Mouse (Mus musculus): ENCODE measurements around the gene Ccdc124. TPM values are rescaled to one million over a fixed set of nuclear protein-coding genes. Genes with fewer than 3 reads are reported as not detected.
A peak's percentile ranks its signal among the peaks of the same experiment; 100 is the strongest.

The Ccdc124 gene
- polyA plus RNA-seq, 1 experiment from 2014 or later = 113 TPM

DNA sequence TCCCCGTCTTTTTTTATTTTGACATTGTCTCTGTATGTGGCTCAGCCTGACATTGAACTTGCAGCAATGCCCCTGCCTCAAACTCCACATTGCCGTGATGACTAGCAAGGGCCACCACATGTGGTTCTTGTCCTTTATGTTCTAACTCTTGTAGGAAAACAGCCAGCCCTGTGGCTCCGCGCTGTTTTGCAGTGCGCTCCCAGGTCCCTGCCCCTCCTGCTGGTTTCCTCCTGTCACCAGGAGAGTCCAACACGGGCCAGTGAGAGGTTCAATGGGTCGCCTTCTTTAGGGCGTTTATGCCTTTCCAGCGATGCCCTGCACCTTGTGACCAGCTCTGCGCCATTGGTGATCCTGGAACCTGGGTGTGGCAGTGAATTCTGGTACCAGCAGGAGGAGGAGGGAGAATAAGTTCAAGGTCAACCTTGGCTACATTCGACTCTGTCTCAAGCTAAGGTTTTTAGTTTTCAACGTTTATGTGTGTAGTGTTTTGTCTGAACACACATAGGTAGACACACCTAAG is 7.7 kb downstream of the Ccdc124 start:
- Histone ChIP-seq H3K9ac (peak overlapping the region; percentile 59), H3K27me3 (peaks cover 31% of the 10 kb centered on the region), H3K36me3 (peaks cover 12% of the 10 kb centered on the region), H3K4me3 (peak overlapping the region; percentile 51), H3K9me3 (no peaks in the 10 kb centered on the region), H3K4me2 (replicated peaks) (peak overlapping the region; percentile 96), H3K4me1 (peaks cover 51% of the 10 kb centered on the region), H3K27ac (peak overlapping the region; percentile 84)
- 7% methylated on average over 12 of the region's 12 CpGs for WGBS
- ATAC-seq (ENCODE audit: low FRiP score, low read depth) = peak; percentile 13; the same call in 1 of the 2 replicates

- ATAC-seq (ENCODE audit: low FRiP score, low read depth) = peak; percentile 92
- Histone ChIP-seq H3K27ac (peak overlapping the region; percentile 84), H3K4me3 (peak overlapping the region; percentile 51), H3K36me3 (peaks cover 12% of the 10 kb centered on the region), H3K27me3 (peaks cover 31% of the 10 kb centered on the region), H3K9me3 (no peaks in the 10 kb centered on the region), H3K4me1 (peaks cover 51% of the 10 kb centered on the region), H3K4me2 (replicated peaks) (peak overlapping the region; percentile 96), H3K9ac (peak overlapping the region; percentile 70)
- WGBS = under 1% methylated on average over 46 of the region's 46 CpGs
Observed at GRCm38 (mm10) chr8:70865350-70866000, 8.3 kb downstream of the Ccdc124 start.

- Histone ChIP-seq H3K36me3 (peaks cover 12% of the 10 kb centered on the region), H3K27ac (peak overlapping the region; percentile 70), H3K9me3 (no peaks in the 10 kb centered on the region), H3K9ac (peak overlapping the region; percentile 70), H3K4me3 (peak overlapping the region; percentile 51), H3K4me1 (peaks cover 51% of the 10 kb centered on the region), H3K27me3 (peaks cover 31% of the 10 kb centered on the region), H3K4me2 (replicated peaks) (peak overlapping the region; percentile 96)
- WGBS = 3% methylated on average over 24 of the region's 24 CpGs
- peak; percentile 4 for ATAC-seq (ENCODE audit: low FRiP score, low read depth)
Observed at GRCm38 (mm10) chr8:70864712-70865221, 9.0 kb downstream of the Ccdc124 start.

- Histone ChIP-seq H3K27me3 (peaks cover 31% of the 10 kb centered on the region), H3K27ac (0 out of 2 replicates have a peak overlapping the region, but pooled peaks have one; percentile 70), H3K4me1 (peaks cover 48% of the 10 kb centered on the region), H3K9me3 (no peaks in the 10 kb centered on the region), H3K36me3 (peaks cover 12% of the 10 kb centered on the region), H3K4me3 (peak overlapping the region; percentile 51), H3K4me2 (replicated peaks) (peak overlapping the region; percentile 96), H3K9ac (peak overlapping the region; percentile 70)
- WGBS = under 1% methylated on average over 46 of the region's 46 CpGs
- ATAC-seq (ENCODE audit: low FRiP score, low read depth) = no peak
Observed at GRCm38 (mm10) chr8:70863956-70864711, 9.6 kb downstream of the Ccdc124 start.

DNA sequence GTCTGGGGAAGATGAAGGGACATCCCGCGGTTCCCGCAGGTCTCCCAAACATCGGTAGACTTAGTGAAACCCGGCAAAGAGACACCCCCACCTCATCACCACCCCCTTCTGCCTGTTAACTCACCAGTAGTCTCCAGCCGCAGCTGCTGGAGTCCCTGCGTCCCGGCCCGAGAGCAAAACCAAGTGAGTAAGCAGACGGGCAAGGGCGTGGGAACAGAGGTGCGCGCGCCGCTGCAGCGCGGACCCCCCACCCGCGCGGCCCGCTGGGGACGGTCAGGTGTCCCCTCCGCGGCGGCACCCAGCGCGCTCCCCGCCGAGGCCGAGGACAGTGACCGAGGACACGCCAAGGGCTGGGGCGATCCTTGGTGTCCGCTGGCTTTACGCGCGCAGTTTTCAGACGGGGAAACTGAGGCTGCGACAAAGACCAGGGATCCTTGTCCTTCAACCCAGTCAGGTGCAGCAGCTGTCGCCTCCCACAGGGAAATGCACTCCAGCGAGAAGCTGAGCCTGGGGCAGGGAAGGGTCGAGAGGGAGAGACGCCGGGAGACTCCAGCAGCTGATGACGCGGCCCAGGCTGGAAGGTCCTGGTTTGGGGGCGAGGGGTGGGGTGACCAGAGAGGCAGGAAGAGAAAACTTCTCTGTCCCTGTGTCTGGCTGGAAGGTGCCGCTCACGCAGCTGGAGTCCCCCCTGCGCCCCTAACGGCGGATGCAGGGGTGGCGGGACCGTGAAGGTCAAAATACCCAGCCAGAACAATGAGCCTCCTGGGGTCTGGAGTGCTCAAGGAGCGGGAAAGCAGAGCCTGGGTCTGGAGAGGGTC is 10.7 kb downstream of the Ccdc124 start, which contains the start of gene Kcnn1:
Gene Kcnn1 (minus strand): TSS at position 435 of the 818 bp plus-strand sequence.
- Histone ChIP-seq H3K27me3 (peaks cover 31% of the 10 kb centered on the region), H3K4me1 (peaks cover 43% of the 10 kb centered on the region), H3K36me3 (peaks cover 4% of the 10 kb centered on the region), H3K9me3 (no peaks in the 10 kb centered on the region), H3K27ac (no peak within 1 kb of the TSS), H3K4me3 (peak within 1 kb of the TSS; percentile 51), H3K4me2 (replicated peaks) (peak within 1 kb of the TSS; percentile 96), H3K9ac (peak within 1 kb of the TSS; percentile 70)
- under 1% methylated on average over 55 of the region's 55 CpGs for WGBS
- no peak for ATAC-seq (ENCODE audit: low FRiP score, low read depth)

DNA sequence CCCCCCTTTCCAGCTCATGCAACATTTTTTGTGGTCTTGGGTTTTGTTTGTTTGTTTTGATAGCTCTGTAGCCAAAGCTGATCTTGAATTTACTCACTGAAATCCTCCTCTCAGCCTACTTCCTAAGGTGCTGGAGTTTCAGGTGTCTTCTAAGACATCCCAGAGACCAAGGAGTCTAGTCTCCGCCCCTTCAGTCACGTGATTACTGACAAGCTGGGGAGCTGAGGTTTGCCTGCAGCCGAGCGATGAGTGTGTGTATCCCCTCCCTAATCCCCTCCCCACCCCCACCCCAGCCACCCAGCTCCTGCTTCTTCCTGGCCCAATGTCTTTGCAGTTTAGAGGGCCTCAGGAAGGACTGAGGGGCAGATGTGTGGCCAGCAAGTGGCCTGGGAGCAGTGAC is 16.2 kb downstream of the Ccdc124 start:
- no peaks in the 10 kb centered on the region for H3K9me3 ChIP-seq
- peak overlapping the region; percentile 39; the same call in 1 of the 2 replicates for H3K27ac ChIP-seq

GRCm38 (mm10) chr8:70856541-70857197 is 17.1 kb downstream of the Ccdc124 start:
- H3K4me2 ChIP-seq (replicated peaks) = peak overlapping the region; percentile 85

More for the DNA sequence above, 16.2 kb downstream of the Ccdc124 start:
- ATAC-seq (ENCODE audit: low FRiP score, low read depth) = no peak
- H3K4me2 ChIP-seq (replicated peaks) = peak overlapping the region; percentile 85
- peaks cover 4% of the 10 kb centered on the region; the same call in 1 of the 2 replicates for H3K36me3 ChIP-seq
- peak overlapping the region; percentile 54 for H3K4me3 ChIP-seq
- 14% methylated on average over 4 of the region's 4 CpGs for WGBS
- H3K4me1 ChIP-seq = peaks cover 31% of the 10 kb centered on the region
- H3K27me3 ChIP-seq = peaks cover 14% of the 10 kb centered on the region
- 0 out of 2 replicates have a peak overlapping the region, but pooled peaks have one; percentile 73 for H3K9ac ChIP-seq

DNA sequence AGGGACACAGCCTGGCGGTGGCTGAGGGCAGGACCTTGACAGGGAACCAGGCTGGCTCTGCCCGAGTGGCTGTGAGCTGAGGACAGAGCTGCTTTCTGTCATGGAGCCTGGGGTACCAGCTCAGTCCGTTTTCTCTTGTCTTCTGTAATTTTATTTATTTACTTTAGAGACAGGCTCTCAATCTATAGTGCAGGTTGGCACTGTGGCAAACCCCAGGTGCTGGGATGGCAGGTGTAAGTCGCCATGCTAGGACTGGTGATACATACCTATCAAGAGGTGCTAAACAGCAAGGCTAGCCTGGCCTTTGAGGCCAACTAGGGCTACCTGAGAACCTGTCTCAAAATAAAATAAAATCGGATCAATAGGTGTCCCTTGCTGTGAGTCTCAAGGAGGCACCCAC is 17.7 kb downstream of the Ccdc124 start:
- H3K4me1 ChIP-seq = peaks cover 40% of the 10 kb centered on the region
- ATAC-seq (ENCODE audit: low FRiP score, low read depth) = no peak
- no peak overlapping the region for H3K27ac ChIP-seq
- H3K9me3 ChIP-seq = no peaks in the 10 kb centered on the region
- H3K9ac ChIP-seq = no peak overlapping the region; the same call in 1 of the 2 replicates
- peaks cover 6% of the 10 kb centered on the region; the same call in 1 of the 2 replicates for H3K36me3 ChIP-seq
- H3K27me3 ChIP-seq = no peaks in the 10 kb centered on the region
- H3K4me3 ChIP-seq = peak overlapping the region; percentile 54; the same call in 1 of the 2 replicates
- WGBS = 64% methylated on average over 5 of the region's 5 CpGs
- peak overlapping the region; percentile 85 for H3K4me2 ChIP-seq (replicated peaks)

More at GRCm38 (mm10) chr8:70856541-70857197, 17.1 kb downstream of the Ccdc124 start:
- peak overlapping the region; percentile 54 for H3K4me3 ChIP-seq
- H3K4me1 ChIP-seq = peaks cover 36% of the 10 kb centered on the region
- H3K36me3 ChIP-seq = peaks cover 6% of the 10 kb centered on the region; the same call in 1 of the 2 replicates
- no peaks in the 10 kb centered on the region for H3K9me3 ChIP-seq
- H3K27ac ChIP-seq = no peak overlapping the region
- H3K9ac ChIP-seq = peak overlapping the region; percentile 73
- H3K27me3 ChIP-seq = peaks cover 5% of the 10 kb centered on the region
- ATAC-seq (ENCODE audit: low FRiP score, low read depth) = peak; percentile 72
- WGBS = 7% methylated on average over 33 of the region's 33 CpGs

GRCm38 (mm10) chr8:70853863-70854262 is 19.9 kb downstream of the Ccdc124 start:
- WGBS = 85% methylated on average over 2 of the region's 2 CpGs
- H3K36me3 ChIP-seq = peaks cover 6% of the 10 kb centered on the region; the same call in 1 of the 2 replicates
- no peak overlapping the region for H3K9ac ChIP-seq
- no peaks in the 10 kb centered on the region for H3K27me3 ChIP-seq
- H3K4me1 ChIP-seq = peaks cover 40% of the 10 kb centered on the region
- no peak for ATAC-seq (ENCODE audit: low FRiP score, low read depth)
- H3K4me3 ChIP-seq = no peak overlapping the region
- H3K27ac ChIP-seq = no peak overlapping the region
- H3K9me3 ChIP-seq = no peaks in the 10 kb centered on the region
- no peak overlapping the region for H3K4me2 ChIP-seq (replicated peaks)

DNA sequence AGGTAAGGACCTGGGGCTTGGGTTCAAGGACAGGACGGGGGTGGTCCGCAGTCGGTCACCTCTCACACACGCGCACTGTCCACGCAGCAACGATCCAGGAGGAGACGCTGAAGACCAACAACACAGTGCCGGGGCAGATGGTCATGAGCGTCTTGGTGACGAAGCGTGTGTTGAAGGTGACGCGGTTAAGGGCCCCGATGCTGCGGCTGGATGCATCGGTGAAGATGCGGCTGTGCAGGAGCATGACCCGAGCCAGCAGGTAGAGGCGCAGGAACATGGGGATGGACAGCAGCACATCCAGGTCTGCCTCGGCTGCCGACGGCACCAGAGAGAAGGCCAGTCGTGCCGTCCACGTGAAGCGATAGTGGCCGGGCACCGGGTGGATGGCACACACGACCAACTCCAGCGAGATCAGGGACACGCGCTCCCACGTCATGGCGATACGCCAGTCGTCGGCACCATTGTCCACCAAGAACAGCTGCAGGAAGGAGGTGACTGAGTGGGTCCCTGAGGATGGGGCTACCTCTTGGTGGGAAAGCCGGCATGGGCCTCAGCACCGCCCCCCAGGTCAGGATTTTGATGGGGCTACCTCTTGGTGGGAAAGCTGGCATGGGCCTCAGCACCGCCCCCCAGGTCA is 21.0 kb downstream of the Ccdc124 start:
- H3K27ac ChIP-seq = no peak overlapping the region
- 90% methylated on average over 41 of the region's 41 CpGs for WGBS

More for the DNA sequence above, 21.0 kb downstream of the Ccdc124 start:
- ATAC-seq (ENCODE audit: low FRiP score, low read depth) = no peak
- peak overlapping the region; percentile 50; the same call in 1 of the 2 replicates for H3K9ac ChIP-seq
- H3K36me3 ChIP-seq = peaks cover 6% of the 10 kb centered on the region; the same call in 1 of the 2 replicates
- H3K4me2 ChIP-seq (replicated peaks) = no peak overlapping the region
- no peaks in the 10 kb centered on the region for H3K9me3 ChIP-seq
- peaks cover 30% of the 10 kb centered on the region for H3K4me1 ChIP-seq
- H3K27me3 ChIP-seq = peaks cover 1% of the 10 kb centered on the region; the same call in 1 of the 2 replicates
- no peak overlapping the region for H3K4me3 ChIP-seq
